Mouse (Mus musculus): ENCODE results near the gene Cd9. TPM values are rescaled to one million over a fixed set of nuclear protein-coding genes. Genes with fewer than 3 reads are reported as not detected.

The Cd9 gene
- 66.9 and 74.0 TPM in 2 replicates for polyA plus RNA-seq (2015; fragmentation: Nextera tagmentation; extraction: Ambion mirVana)

- under 1% methylated on average over 61 of the region's 61 CpGs for WGBS
Observed at GRCm38 (mm10) chr6:125494092-125494871, at the start of gene Cd9. TSS of gene Cd9 (minus strand) at chr6:125494791.

GRCm38 (mm10) chr6:125541296-125541695 is 46.7 kb upstream of the Cd9 start:
- no peak for ATAC-seq (ENCODE audit: low read depth)
- WGBS, result 88% methylated on average over 6 of the region's 6 CpGs
- Histone ChIP-seq H3K4me1 (replicated peaks) (no peaks in the 10 kb centered on the region; the same call in 1 of the 2 replicates), H3K4me3 (no peak overlapping the region), H3K36me3 (no peaks in the 10 kb centered on the region), H3K9me3 (no peaks in the 10 kb centered on the region), H3K4me2 (no peak overlapping the region), H3K27me3 (peaks cover 9% of the 10 kb centered on the region), H3K9ac (no peak overlapping the region), H3K27ac (replicated peaks) (no peak overlapping the region)

More at GRCm38 (mm10) chr6:125494092-125494871, at the start of gene Cd9:
- peak; percentile 88 for ATAC-seq (ENCODE audit: low read depth)
- Histone ChIP-seq H3K9ac (peak within 1 kb of the TSS; percentile 73), H3K36me3 (no peaks in the 10 kb centered on the region), H3K27ac (replicated peaks) (peak within 1 kb of the TSS; percentile 33), H3K9me3 (no peaks in the 10 kb centered on the region), H3K4me3 (peak within 1 kb of the TSS; percentile 55), H3K4me2 (peak within 1 kb of the TSS; percentile 87), H3K27me3 (peaks cover 43% of the 10 kb centered on the region), H3K4me1 (replicated peaks) (peaks cover 38% of the 10 kb centered on the region)

DNA sequence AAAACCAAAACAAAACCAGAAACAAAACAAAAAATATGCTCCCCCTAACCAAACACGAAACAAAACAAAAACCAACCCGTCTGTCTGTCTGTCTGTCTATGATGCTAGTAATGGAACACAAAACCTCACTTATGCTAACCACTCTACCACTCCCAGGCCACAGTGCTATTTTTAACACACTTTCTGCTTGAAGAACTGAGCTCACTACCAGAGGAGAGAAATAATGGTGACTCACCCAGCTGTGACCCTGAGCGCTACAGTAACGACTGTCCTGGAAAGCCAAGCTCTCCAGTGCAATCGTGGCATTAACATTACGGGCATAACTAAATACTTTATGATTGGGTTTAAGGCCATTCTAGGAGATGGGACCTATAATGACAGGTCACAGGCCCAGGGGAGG is 46.2 kb upstream of the Cd9 start:
- ATAC-seq (ENCODE audit: low read depth), result no peak
- 88% methylated on average over 6 of the region's 6 CpGs for WGBS

GRCm38 (mm10) chr6:125540199-125540598 is 45.6 kb upstream of the Cd9 start:
- H3K4me3 ChIP-seq, result no peak overlapping the region
- no peaks in the 10 kb centered on the region for H3K36me3 ChIP-seq
- no peak overlapping the region for H3K9ac ChIP-seq
- no peak overlapping the region for H3K4me2 ChIP-seq
- H3K27ac ChIP-seq (replicated peaks), result no peak overlapping the region
- peaks cover 7% of the 10 kb centered on the region; the same call in 1 of the 2 replicates for H3K27me3 ChIP-seq
- no peaks in the 10 kb centered on the region for H3K9me3 ChIP-seq
- WGBS, result 91% methylated on average over 10 of the region's 10 CpGs
- ATAC-seq (ENCODE audit: low read depth), result no peak
- no peaks in the 10 kb centered on the region; the same call in 1 of the 2 replicates for H3K4me1 ChIP-seq (replicated peaks)

More for the DNA sequence above, 46.2 kb upstream of the Cd9 start:
- no peaks in the 10 kb centered on the region; the same call in 1 of the 2 replicates for H3K4me1 ChIP-seq (replicated peaks)
- H3K36me3 ChIP-seq, result no peaks in the 10 kb centered on the region
- H3K27me3 ChIP-seq, result peaks cover 7% of the 10 kb centered on the region; the same call in 1 of the 2 replicates
- H3K27ac ChIP-seq (replicated peaks), result no peak overlapping the region
- no peak overlapping the region for H3K4me2 ChIP-seq
- no peak overlapping the region for H3K4me3 ChIP-seq
- H3K9me3 ChIP-seq, result no peaks in the 10 kb centered on the region
- no peak overlapping the region for H3K9ac ChIP-seq

DNA sequence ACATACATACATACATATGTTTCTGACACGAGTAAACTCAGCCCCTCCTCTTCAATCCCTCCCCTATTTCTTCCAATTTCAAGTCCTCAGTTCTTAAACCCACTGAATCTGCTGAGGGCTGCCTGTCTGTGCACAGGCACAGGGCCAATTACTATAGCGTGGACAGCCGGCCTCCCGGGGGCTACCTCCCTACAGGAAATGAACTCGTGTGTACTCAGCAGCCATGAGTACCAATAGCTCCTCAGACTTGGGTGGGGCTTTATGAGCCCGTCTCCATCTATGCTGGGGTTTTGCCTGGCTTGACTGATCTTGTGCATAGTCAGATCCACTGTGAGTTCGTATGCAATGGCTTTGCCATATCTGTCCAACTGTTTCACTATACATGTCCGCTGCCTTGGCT is 44.8 kb upstream of the Cd9 start:
- no peak overlapping the region for H3K27ac ChIP-seq (replicated peaks)

DNA sequence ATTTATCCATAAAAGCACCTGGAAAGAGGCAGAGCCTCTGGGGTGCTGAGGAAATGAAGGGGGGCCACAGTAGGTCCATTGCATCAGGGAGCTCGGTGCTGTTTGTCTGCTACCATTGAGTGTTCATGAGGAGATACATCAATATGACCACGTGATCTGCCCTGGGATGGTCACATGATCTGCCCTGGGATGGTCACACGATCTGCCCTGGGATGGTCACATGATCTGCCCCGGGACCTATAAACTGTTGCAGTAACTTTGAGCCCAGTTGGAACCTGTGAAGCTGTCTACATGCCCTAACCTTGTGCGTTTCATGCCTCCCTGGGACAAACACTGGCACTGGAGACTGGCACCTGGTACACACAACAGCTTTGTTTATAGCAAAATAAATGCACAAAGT is 43.9 kb upstream of the Cd9 start:
- H3K36me3 ChIP-seq, result no peaks in the 10 kb centered on the region
- no peak overlapping the region for H3K4me3 ChIP-seq
- peaks cover 7% of the 10 kb centered on the region; the same call in 1 of the 2 replicates for H3K27me3 ChIP-seq
- no peak overlapping the region for H3K4me2 ChIP-seq
- ATAC-seq (ENCODE audit: low read depth), result no peak
- no peaks in the 10 kb centered on the region for H3K9me3 ChIP-seq
- no peak overlapping the region for H3K27ac ChIP-seq (replicated peaks)
- H3K9ac ChIP-seq, result no peak overlapping the region
- H3K4me1 ChIP-seq (replicated peaks), result no peaks in the 10 kb centered on the region
- 81% methylated on average over 5 of the region's 5 CpGs for WGBS

More for the DNA sequence above, 44.8 kb upstream of the Cd9 start:
- ATAC-seq (ENCODE audit: low read depth), result no peak
- 67% methylated on average over 8 of the region's 8 CpGs for WGBS
- Histone ChIP-seq H3K4me3 (no peak overlapping the region), H3K4me1 (replicated peaks) (no peaks in the 10 kb centered on the region; the same call in 1 of the 2 replicates), H3K9me3 (no peaks in the 10 kb centered on the region), H3K4me2 (no peak overlapping the region), H3K36me3 (no peaks in the 10 kb centered on the region), H3K9ac (no peak overlapping the region), H3K27me3 (peaks cover 7% of the 10 kb centered on the region; the same call in 1 of the 2 replicates)

GRCm38 (mm10) chr6:125534990-125535389 is 40.4 kb upstream of the Cd9 start:
- no peaks in the 10 kb centered on the region for H3K4me1 ChIP-seq (replicated peaks)
- no peak overlapping the region for H3K4me3 ChIP-seq
- H3K36me3 ChIP-seq, result no peaks in the 10 kb centered on the region
- H3K9me3 ChIP-seq, result no peaks in the 10 kb centered on the region
- H3K4me2 ChIP-seq, result no peak overlapping the region
- H3K9ac ChIP-seq, result no peak overlapping the region
- ATAC-seq (ENCODE audit: low read depth), result no peak
- no peak overlapping the region for H3K27ac ChIP-seq (replicated peaks)
- H3K27me3 ChIP-seq, result no peaks in the 10 kb centered on the region
- WGBS, result 77% methylated on average over 5 of the region's 5 CpGs

DNA sequence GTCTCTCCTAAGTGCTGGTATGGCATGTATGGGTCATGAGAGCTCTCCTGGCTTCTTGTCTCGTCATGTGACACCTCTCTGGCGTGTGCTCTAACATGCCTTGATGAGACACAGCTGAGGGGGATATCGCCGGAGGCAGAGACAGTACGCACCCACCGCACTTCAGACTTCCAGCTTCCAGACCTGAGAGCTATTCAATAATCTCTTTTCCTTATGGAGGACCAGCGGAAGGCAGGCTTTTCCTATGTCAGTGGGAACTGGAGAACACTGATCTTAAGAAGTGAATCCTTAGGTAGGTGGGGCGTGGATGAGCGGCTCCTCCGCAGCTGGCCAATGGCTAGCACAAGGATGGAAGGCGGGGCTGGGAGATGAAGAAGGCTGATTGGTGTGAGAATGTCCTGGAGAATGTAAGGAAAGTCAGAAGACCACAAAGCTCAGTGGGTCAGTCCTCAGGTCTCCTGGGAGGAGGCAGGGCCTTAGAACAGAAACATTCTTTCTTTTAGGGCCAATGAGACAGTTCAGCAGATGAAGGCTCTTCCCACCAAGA is 38.6 kb upstream of the Cd9 start:
- WGBS, result 91% methylated on average over 11 of the region's 11 CpGs
- no peak overlapping the region for H3K4me3 ChIP-seq
- ATAC-seq (ENCODE audit: low read depth), result no peak
- H3K27me3 ChIP-seq, result no peaks in the 10 kb centered on the region
- H3K36me3 ChIP-seq, result no peaks in the 10 kb centered on the region
- H3K4me1 ChIP-seq (replicated peaks), result no peaks in the 10 kb centered on the region
- H3K27ac ChIP-seq (replicated peaks), result no peak overlapping the region
- H3K9me3 ChIP-seq, result no peaks in the 10 kb centered on the region
- H3K9ac ChIP-seq, result no peak overlapping the region
- no peak overlapping the region for H3K4me2 ChIP-seq

GRCm38 (mm10) chr6:125529479-125529878 is 34.9 kb upstream of the Cd9 start:
- H3K4me2 ChIP-seq, result no peak overlapping the region
- no peaks in the 10 kb centered on the region for H3K36me3 ChIP-seq
- no peak for ATAC-seq (ENCODE audit: low read depth)
- no peak overlapping the region for H3K4me3 ChIP-seq
- 84% methylated on average over 5 of the region's 5 CpGs for WGBS
- H3K4me1 ChIP-seq (replicated peaks), result no peaks in the 10 kb centered on the region
- H3K9me3 ChIP-seq, result no peaks in the 10 kb centered on the region
- H3K9ac ChIP-seq, result no peak overlapping the region
- no peaks in the 10 kb centered on the region for H3K27me3 ChIP-seq
- H3K27ac ChIP-seq (replicated peaks), result no peak overlapping the region

GRCm38 (mm10) chr6:125528614-125529200 is 34.1 kb upstream of the Cd9 start:
- Histone ChIP-seq H3K9ac (no peak overlapping the region), H3K27ac (replicated peaks) (no peak overlapping the region), H3K4me3 (no peak overlapping the region), H3K9me3 (no peaks in the 10 kb centered on the region), H3K36me3 (no peaks in the 10 kb centered on the region), H3K4me2 (no peak overlapping the region), H3K27me3 (no peaks in the 10 kb centered on the region), H3K4me1 (replicated peaks) (no peaks in the 10 kb centered on the region)
- 85% methylated on average over 9 of the region's 9 CpGs for WGBS
- no peak for ATAC-seq (ENCODE audit: low read depth)

DNA sequence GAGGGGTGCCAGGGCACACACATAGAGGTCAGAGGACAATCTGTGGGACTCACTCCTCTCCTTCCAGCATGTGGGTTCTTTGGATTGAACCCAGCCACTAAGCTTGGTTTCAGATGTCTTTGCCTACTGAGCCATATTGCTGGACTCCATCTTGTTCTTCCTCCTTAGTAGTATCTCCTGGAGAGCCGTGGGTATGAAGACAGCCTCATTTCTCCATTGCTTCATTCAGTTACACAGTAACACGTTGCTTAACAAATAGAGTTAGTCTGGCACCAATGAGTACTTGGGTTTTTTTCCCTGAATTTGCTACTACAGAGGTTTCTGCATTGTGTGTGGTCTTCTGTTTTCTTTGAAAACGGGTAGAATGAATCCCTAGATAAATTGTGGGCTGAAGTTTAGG is 31.5 kb upstream of the Cd9 start:
- H3K27ac ChIP-seq (replicated peaks), result no peak overlapping the region
- 74% methylated on average over 3 of the region's 3 CpGs for WGBS
- H3K36me3 ChIP-seq, result no peaks in the 10 kb centered on the region
- no peak overlapping the region for H3K4me3 ChIP-seq
- no peaks in the 10 kb centered on the region for H3K9me3 ChIP-seq
- no peaks in the 10 kb centered on the region for H3K27me3 ChIP-seq
- no peak for ATAC-seq (ENCODE audit: low read depth)
- H3K4me2 ChIP-seq, result no peak overlapping the region
- 0 out of 2 replicates have a peak, but pooled peaks cover 3% of the 10 kb centered on the region for H3K4me1 ChIP-seq (replicated peaks)
- H3K9ac ChIP-seq, result no peak overlapping the region

GRCm38 (mm10) chr6:125524027-125524426 is 29.4 kb upstream of the Cd9 start:
- Histone ChIP-seq H3K36me3 (no peaks in the 10 kb centered on the region), H3K27me3 (no peaks in the 10 kb centered on the region), H3K9ac (no peak overlapping the region), H3K4me3 (no peak overlapping the region), H3K9me3 (no peaks in the 10 kb centered on the region), H3K27ac (replicated peaks) (no peak overlapping the region), H3K4me1 (replicated peaks) (0 out of 2 replicates have a peak, but pooled peaks cover 3% of the 10 kb centered on the region), H3K4me2 (no peak overlapping the region)
- ATAC-seq (ENCODE audit: low read depth), result no peak
- whole genome bisulfite sequencing, result 89% methylated on average over 6 of the region's 6 CpGs

All from neural tube, embryonic 13.5 days (tissue).